ENCODE assay signal across 15 mouse cellular contexts in genomic region chr6:98666388-98666989, GRCm38 (mm10).
A peak's percentile ranks its signal among the peaks of the same experiment; 100 is the strongest.
DNase-seq lines count a peak whose midpoint lies in the region; ATAC-seq and TF ChIP-seq lines count a peak whose summit lies in the region.
"Had no signal": no experiment of that assay in that cellular context is flagged by ENCODE, and none has a peak within 500 bp of the region (broad histone marks: within the 10 kb centered on the region; RNA-seq: fewer than 3 reads in every experiment).

No protein-coding gene starts in this region.

- no peaks in the 10 kb centered on the region for H3K27me3 ChIP-seq in forebrain, embryonic 11.5 days (ENCODE audit: control insufficient read depth, insufficient read depth, low read length)
- no peaks in the 10 kb centered on the region for H3K27me3 ChIP-seq in forebrain, embryonic 15.5 days
- H3K27me3 ChIP-seq in midbrain, embryonic 10.5 days (ENCODE audit: low read depth, poor library complexity, severe bottlenecking): peaks cover 12% of the 10 kb centered on the region
- no peaks in the 10 kb centered on the region for H3K27me3 ChIP-seq in midbrain, postnatal 0 days (ENCODE audit: insufficient read depth, low read length)
- no peaks in the 10 kb centered on the region for H3K27me3 ChIP-seq in hindbrain, embryonic 15.5 days
- H3K27me3 ChIP-seq in neural tube, embryonic 13.5 days: peaks cover 6% of the 10 kb centered on the region; the same call in 1 of the 2 replicates
- H3K27me3 ChIP-seq: liver, embryonic 15.5 days had no signal

- H3K4me3 ChIP-seq in forebrain, embryonic 11.5 days (ENCODE audit: low read depth, low read length): no peak overlapping the region
- H3K4me3 ChIP-seq in forebrain, embryonic 15.5 days: no peak overlapping the region
- peak overlapping the region; percentile 34 for H3K4me3 ChIP-seq in midbrain, embryonic 10.5 days
- no peak overlapping the region for H3K4me3 ChIP-seq in midbrain, postnatal 0 days (ENCODE audit: low read depth, low read length)
- no peak overlapping the region for H3K4me3 ChIP-seq in hindbrain, embryonic 15.5 days
- H3K4me3 ChIP-seq in neural tube, embryonic 13.5 days: no peak overlapping the region
- H3K4me3 ChIP-seq: erythroblast, embryonic 14.5 days; left cerebral cortex, adult 2 months; liver, embryonic 15.5 days had no signal

- no peak for DNase-seq in forebrain, embryonic 11.5 days (ENCODE audit: low spot score)
- DNase-seq in midbrain, embryonic 10.5 days (ENCODE audit: low spot score): peak; percentile 16
- no peak for DNase-seq in midbrain, postnatal 0 days (ENCODE audit: low spot score)
- no peak for DNase-seq in cerebellum, postnatal 36 days
- DNase-seq in ovary, postnatal 36 days (ENCODE audit: low spot score): no peak
- DNase-seq: adrenal gland, postnatal 14 days; cerebellum, adult 2 months; gastrocnemius, postnatal 14 days had no signal

- no peak overlapping the region for H3K27ac ChIP-seq in forebrain, embryonic 11.5 days (ENCODE audit: low read depth, low read length)
- H3K27ac ChIP-seq in forebrain, embryonic 15.5 days (replicated peaks): no peak overlapping the region
- H3K27ac ChIP-seq in midbrain, embryonic 10.5 days (replicated peaks): peak overlapping the region; percentile 28; the same call in 1 of the 2 replicates
- no peak overlapping the region for H3K27ac ChIP-seq in midbrain, postnatal 0 days (ENCODE audit: low read depth, low read length)
- no peak overlapping the region for H3K27ac ChIP-seq in hindbrain, embryonic 15.5 days (replicated peaks)
- H3K27ac ChIP-seq in neural tube, embryonic 13.5 days (replicated peaks): no peak overlapping the region
- H3K27ac ChIP-seq: kidney, postnatal 0 days; left cerebral cortex, adult 2 months; liver, embryonic 15.5 days had no signal

- peaks cover 3% of the 10 kb centered on the region; the same call in 1 of the 2 replicates for H3K4me1 ChIP-seq in forebrain, embryonic 11.5 days (replicated peaks; ENCODE audit: control insufficient read depth, insufficient read depth, low read length)
- H3K4me1 ChIP-seq in forebrain, embryonic 15.5 days: no peaks in the 10 kb centered on the region
- peaks cover 10% of the 10 kb centered on the region for H3K4me1 ChIP-seq in midbrain, embryonic 10.5 days
- H3K4me1 ChIP-seq in midbrain, postnatal 0 days (ENCODE audit: insufficient read depth, low read length): no peaks in the 10 kb centered on the region
- peaks cover 6% of the 10 kb centered on the region; the same call in 1 of the 2 replicates for H3K4me1 ChIP-seq in hindbrain, embryonic 15.5 days (replicated peaks)
- H3K4me1 ChIP-seq in neural tube, embryonic 13.5 days (replicated peaks): peaks cover 7% of the 10 kb centered on the region
- H3K4me1 ChIP-seq: liver, embryonic 15.5 days had no signal

- H3K4me2 ChIP-seq in forebrain, embryonic 11.5 days (ENCODE audit: low read depth, low read length, severe bottlenecking): peak overlapping the region; percentile 21; the same call in 1 of the 2 replicates
- no peak overlapping the region for H3K4me2 ChIP-seq in forebrain, embryonic 15.5 days (replicated peaks)
- H3K4me2 ChIP-seq in midbrain, postnatal 0 days (ENCODE audit: low read depth, low read length, poor library complexity, severe bottlenecking): no peak overlapping the region
- peak overlapping the region; percentile 26; the same call in 1 of the 2 replicates for H3K4me2 ChIP-seq in hindbrain, embryonic 15.5 days
- H3K4me2 ChIP-seq in neural tube, embryonic 13.5 days: peak overlapping the region; percentile 16; the same call in 1 of the 2 replicates
- H3K4me2 ChIP-seq: liver, embryonic 15.5 days had no signal

- no peak overlapping the region for H3K9ac ChIP-seq in forebrain, embryonic 11.5 days (ENCODE audit: low read length)
- no peak overlapping the region for H3K9ac ChIP-seq in forebrain, embryonic 15.5 days (replicated peaks)
- H3K9ac ChIP-seq in midbrain, postnatal 0 days (replicated peaks; ENCODE audit: low read length, poor library complexity, severe bottlenecking): no peak overlapping the region
- H3K9ac ChIP-seq in hindbrain, embryonic 15.5 days: no peak overlapping the region
- no peak overlapping the region for H3K9ac ChIP-seq in neural tube, embryonic 13.5 days
- H3K9ac ChIP-seq: liver, embryonic 15.5 days had no signal

- no peaks in the 10 kb centered on the region for H3K9me3 ChIP-seq in forebrain, embryonic 11.5 days (ENCODE audit: control insufficient read depth, low read length)
- H3K9me3 ChIP-seq in forebrain, embryonic 15.5 days: no peaks in the 10 kb centered on the region
- no peaks in the 10 kb centered on the region for H3K9me3 ChIP-seq in midbrain, embryonic 10.5 days (replicated peaks)
- no peaks in the 10 kb centered on the region for H3K9me3 ChIP-seq in midbrain, postnatal 0 days (ENCODE audit: low read length)
- no peaks in the 10 kb centered on the region for H3K9me3 ChIP-seq in hindbrain, embryonic 15.5 days
- 0 out of 2 replicates have a peak, but pooled peaks cover 4% of the 10 kb centered on the region for H3K9me3 ChIP-seq in neural tube, embryonic 13.5 days
- H3K9me3 ChIP-seq: liver, embryonic 15.5 days had no signal

- WGBS in forebrain, embryonic 11.5 days: 12% methylated on average over 11 of the region's 11 CpGs
- 14% methylated on average over 11 of the region's 11 CpGs for WGBS in forebrain, embryonic 15.5 days
- WGBS in midbrain, embryonic 10.5 days: 10% methylated on average over 11 of the region's 11 CpGs
- WGBS in midbrain, postnatal 0 days: 14% methylated on average over 11 of the region's 11 CpGs
- 12% methylated on average over 11 of the region's 11 CpGs for WGBS in hindbrain, embryonic 15.5 days
- 15% methylated on average over 11 of the region's 11 CpGs for WGBS in neural tube, embryonic 13.5 days

- no peak for ATAC-seq in forebrain, embryonic 11.5 days (replicated peaks; ENCODE audit: low FRiP score)
- ATAC-seq in forebrain, embryonic 15.5 days (replicated peaks): no peak
- ATAC-seq in midbrain, postnatal 0 days (ENCODE audit: low FRiP score): no peak
- ATAC-seq in hindbrain, embryonic 15.5 days (ENCODE audit: low FRiP score, low read depth): no peak
- ATAC-seq in neural tube, embryonic 13.5 days (ENCODE audit: low read depth): no peak

- no peaks in the 10 kb centered on the region for H3K36me3 ChIP-seq in forebrain, embryonic 11.5 days (ENCODE audit: control insufficient read depth, insufficient read depth, low read length)
- no peaks in the 10 kb centered on the region for H3K36me3 ChIP-seq in forebrain, embryonic 15.5 days
- H3K36me3 ChIP-seq in midbrain, embryonic 10.5 days: no peaks in the 10 kb centered on the region
- no peaks in the 10 kb centered on the region for H3K36me3 ChIP-seq in midbrain, postnatal 0 days (ENCODE audit: insufficient read depth, low read length)
- no peaks in the 10 kb centered on the region for H3K36me3 ChIP-seq in hindbrain, embryonic 15.5 days
- no peaks in the 10 kb centered on the region for H3K36me3 ChIP-seq in neural tube, embryonic 13.5 days
- H3K36me3 ChIP-seq: liver, embryonic 15.5 days had no signal

- no peak for TF ChIP-seq CTCF in midbrain, postnatal 0 days (IDR thresholded peaks at IDR 0.05)

Comparison
In these comparisons a context has a peak if more than half of its experiments do, and no peak if none do; other contexts are left out.
1. H3K4me2 ChIP-seq: peak in forebrain, embryonic 11.5 days (single experiment), hindbrain, embryonic 15.5 days (single experiment) and neural tube, embryonic 13.5 days (single experiment); none in forebrain, embryonic 15.5 days (single experiment) and midbrain, postnatal 0 days (single experiment).